In the genomic region with DNA sequence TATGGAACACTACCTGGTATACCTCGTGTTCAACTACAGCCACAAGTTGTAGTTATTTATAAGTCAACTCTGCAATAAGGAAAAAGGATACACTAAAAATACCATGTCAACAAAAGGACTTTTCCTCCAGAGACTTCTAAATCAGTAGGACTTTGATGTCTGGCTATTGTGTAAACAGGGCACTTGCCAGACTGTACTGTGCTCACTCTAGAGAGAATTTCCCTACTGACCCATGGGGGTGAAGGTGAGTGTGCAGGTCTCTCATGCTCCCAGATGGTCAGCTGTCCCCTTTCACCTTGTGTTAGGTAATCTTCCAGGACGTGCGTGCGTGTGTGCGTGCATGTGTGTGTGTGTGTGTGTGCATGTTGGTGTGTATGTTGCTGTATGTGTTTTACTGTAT, we compare ENCODE assay signal across 16 mouse cellular contexts.
DNase-seq lines count a peak whose midpoint lies in the region; ATAC-seq and TF ChIP-seq lines count a peak whose summit lies in the region.
"Had no signal": no experiment of that assay in that cellular context is flagged by ENCODE, and none has a peak within 500 bp of the region (broad histone marks: within the 10 kb centered on the region; RNA-seq: fewer than 3 reads in every experiment).

No protein-coding gene starts in this region.

- ATAC-seq in megakaryocyte, adult 5-6 weeks (ENCODE audit: poor library complexity, severe bottlenecking): no peak
- ATAC-seq in liver, embryonic 14.5 days (ENCODE audit: insufficient read depth): peak; percentile 69; the same call in 1 of the 2 replicates

- peak; percentile 69 for DNase-seq in kidney, postnatal 14 days
- DNase-seq in liver, embryonic 14.5 days (ENCODE audit: low read depth in 3 of 3, low spot score in 3 of 3): peak in 2 of 3 experiments; percentile 23 to 29
- DNase-seq in adrenal gland, postnatal 25 days: no peak
- DNase-seq in layer of hippocampus, postnatal 10 days (ENCODE audit: low spot score in 2 of 2): no peak
- no peak for DNase-seq in thymus, postnatal 0 days (ENCODE audit: low spot score)
- DNase-seq: cerebellum, adult 11 months; gastrocnemius, postnatal 25 days; heart, postnatal 4 days; layer of hippocampus, adult 9-11 months; lung, adult 18-20 months; right cerebral cortex, postnatal 4 days; thymus, postnatal 14 days had no signal

- peak overlapping the region; percentile 54 for H3K4me3 ChIP-seq in megakaryocyte, embryonic 14.5 days (replicated peaks)
- H3K4me3 ChIP-seq in liver, embryonic 14.5 days (ENCODE audit: insufficient read depth in 1 of 2, low read depth in 2 of 2, low read length in 2 of 2): no peak overlapping the region
- H3K4me3 ChIP-seq: embryonic facial prominence, embryonic 13.5 days; heart, embryonic 12.5 days had no signal

- H3K9me3 ChIP-seq in megakaryocyte, embryonic 14.5 days: no peaks in the 10 kb centered on the region
- no peaks in the 10 kb centered on the region for H3K9me3 ChIP-seq in liver, embryonic 14.5 days (ENCODE audit: control insufficient read depth, low read length)
- H3K9me3 ChIP-seq: embryonic facial prominence, embryonic 13.5 days; heart, embryonic 12.5 days had no signal

- H3K4me2 ChIP-seq in liver, embryonic 14.5 days (ENCODE audit: low read depth): no peak overlapping the region
- H3K4me2 ChIP-seq: embryonic facial prominence, embryonic 13.5 days; heart, embryonic 12.5 days had no signal

- TF ChIP-seq EP300 in liver, embryonic 14.5 days (IDR thresholded peaks at IDR 0.05; ENCODE audit: low read depth): no peak

- 63% methylated on average over 5 of the region's 5 CpGs for WGBS in liver, embryonic 14.5 days (ENCODE audit: insufficient replicate concordance)

- H3K4me1 ChIP-seq in megakaryocyte, embryonic 14.5 days: peaks cover 50% of the 10 kb centered on the region
- H3K4me1 ChIP-seq in liver, embryonic 14.5 days (replicated peaks; ENCODE audit: control insufficient read depth in 2 of 2, insufficient read depth in 2 of 2, low read length in 1 of 2): peaks cover 0 to 9% of the 10 kb centered on the region in 2 experiments; a peak in 2 of 4 replicates
- H3K4me1 ChIP-seq: embryonic facial prominence, embryonic 13.5 days had no signal

- H3K36me3 ChIP-seq in megakaryocyte, embryonic 14.5 days (replicated peaks; ENCODE audit: low read length): no peaks in the 10 kb centered on the region
- H3K36me3 ChIP-seq in liver, embryonic 14.5 days (replicated peaks; ENCODE audit: control insufficient read depth, insufficient read depth, low read depth): no peaks in the 10 kb centered on the region
- H3K36me3 ChIP-seq: embryonic facial prominence, embryonic 13.5 days; heart, embryonic 12.5 days had no signal

- H3K27me3 ChIP-seq in megakaryocyte, embryonic 14.5 days (replicated peaks): peaks cover 9% of the 10 kb centered on the region
- H3K27me3 ChIP-seq in liver, embryonic 14.5 days (ENCODE audit: control insufficient read depth, insufficient read depth, low read length): no peaks in the 10 kb centered on the region
- H3K27me3 ChIP-seq: embryonic facial prominence, embryonic 13.5 days; heart, embryonic 12.5 days had no signal

- H3K27ac ChIP-seq in liver, embryonic 14.5 days: no peak overlapping the region
- H3K27ac ChIP-seq: embryonic facial prominence, embryonic 13.5 days had no signal

- no peak overlapping the region for H3K9ac ChIP-seq in liver, embryonic 14.5 days (replicated peaks)
- H3K9ac ChIP-seq: embryonic facial prominence, embryonic 13.5 days; heart, embryonic 12.5 days had no signal

- no peak for TF ChIP-seq CTCF in liver, embryonic 14.5 days (IDR thresholded peaks at IDR 0.05; ENCODE audit: low read depth)

Comparison
In these comparisons a context has a peak if more than half of its experiments do, and no peak if none do; other contexts are left out.
1. DNase-seq: peak in kidney, postnatal 14 days (single experiment) and liver, embryonic 14.5 days (2 of 3); none in adrenal gland, postnatal 25 days (single experiment), layer of hippocampus, postnatal 10 days (0 of 2) and thymus, postnatal 0 days (single experiment).